8 mouse cellular contexts compared by ENCODE assay signal in genomic region chr19:41482909-41483444, GRCm38 (mm10). TPM values are rescaled to one million over a fixed set of nuclear protein-coding genes. Genes with fewer than 3 reads are reported as not detected.
DNase-seq lines count a peak whose midpoint lies in the region; ATAC-seq lines count a peak whose summit lies in the region.

No protein-coding gene starts in this region.

- peak; percentile 73 for ATAC-seq in embryonic facial prominence, embryonic 13.5 days (ENCODE audit: insufficient number of reproducible peaks, insufficient read depth, low FRiP score, low TSS enrichment, low read depth)
- ATAC-seq in kidney, embryonic 14.5 days (ENCODE audit: low FRiP score, low TSS enrichment): peak; percentile 82
- ATAC-seq in limb, embryonic 15.5 days (ENCODE audit: insufficient number of reproducible peaks, low FRiP score, low TSS enrichment, low read depth): peak; percentile 80
- ATAC-seq in midbrain, embryonic 16.5 days: peak; percentile 83

- H3K27me3 ChIP-seq in embryonic facial prominence, embryonic 13.5 days: no peaks in the 10 kb centered on the region
- no peaks in the 10 kb centered on the region for H3K27me3 ChIP-seq in heart, embryonic 10.5 days (ENCODE audit: insufficient read depth, poor library complexity, severe bottlenecking)
- no peaks in the 10 kb centered on the region for H3K27me3 ChIP-seq in kidney, embryonic 14.5 days (ENCODE audit: control insufficient read depth, insufficient read depth, low read length)
- no peaks in the 10 kb centered on the region for H3K27me3 ChIP-seq in limb, embryonic 15.5 days
- H3K27me3 ChIP-seq in midbrain, embryonic 16.5 days (ENCODE audit: control insufficient read depth, insufficient read depth, low read depth, low read length): no peaks in the 10 kb centered on the region

- H3K36me3 ChIP-seq in embryonic facial prominence, embryonic 13.5 days: no peaks in the 10 kb centered on the region
- H3K36me3 ChIP-seq in heart, embryonic 10.5 days: no peaks in the 10 kb centered on the region
- H3K36me3 ChIP-seq in kidney, embryonic 14.5 days (ENCODE audit: control insufficient read depth, insufficient read depth, low read length): no peaks in the 10 kb centered on the region
- H3K36me3 ChIP-seq in limb, embryonic 15.5 days: no peaks in the 10 kb centered on the region
- H3K36me3 ChIP-seq in midbrain, embryonic 16.5 days (ENCODE audit: control insufficient read depth, insufficient read depth, low read length): no peaks in the 10 kb centered on the region

- under 1% methylated on average over 75 of the region's 91 CpGs for WGBS in embryonic facial prominence, embryonic 13.5 days
- 3% methylated on average over 88 of the region's 91 CpGs for WGBS in heart, embryonic 10.5 days
- WGBS in kidney, embryonic 14.5 days: under 1% methylated on average over 49 of the region's 91 CpGs
- under 1% methylated on average over 75 of the region's 91 CpGs for WGBS in limb, embryonic 15.5 days
- under 1% methylated on average over 62 of the region's 91 CpGs for WGBS in midbrain, embryonic 16.5 days

- H3K27ac ChIP-seq in embryonic facial prominence, embryonic 13.5 days: peak overlapping the region; percentile 98
- H3K27ac ChIP-seq in heart, embryonic 10.5 days: peak overlapping the region; percentile 98
- peak overlapping the region; percentile 96 for H3K27ac ChIP-seq in kidney, embryonic 14.5 days (ENCODE audit: low read depth, low read length)
- peak overlapping the region; percentile 99 for H3K27ac ChIP-seq in limb, embryonic 15.5 days
- peak overlapping the region; percentile 98 for H3K27ac ChIP-seq in midbrain, embryonic 16.5 days (ENCODE audit: low read length)

- peak; percentile 72 for DNase-seq in A20 (ENCODE audit: low read depth, low spot score)
- DNase-seq in adrenal gland, postnatal 36 days: peak; percentile 70 to 87
- DNase-seq in heart, embryonic 10.5 days (ENCODE audit: low spot score): peak; percentile 84
- DNase-seq in spleen, postnatal 4 days (ENCODE audit: low spot score in 2 of 2): peak; percentile 76 to 88

- H3K9ac ChIP-seq in embryonic facial prominence, embryonic 13.5 days: peak overlapping the region; percentile 91
- H3K9ac ChIP-seq in kidney, embryonic 14.5 days (ENCODE audit: low read depth, low read length): peak overlapping the region; percentile 93
- H3K9ac ChIP-seq in limb, embryonic 15.5 days: peak overlapping the region; percentile 84
- H3K9ac ChIP-seq in midbrain, embryonic 16.5 days (ENCODE audit: low read depth, low read length): peak overlapping the region; percentile 94

- peaks cover 25% of the 10 kb centered on the region for H3K4me1 ChIP-seq in embryonic facial prominence, embryonic 13.5 days
- 0 out of 2 replicates have a peak, but pooled peaks cover 5% of the 10 kb centered on the region for H3K4me1 ChIP-seq in heart, embryonic 10.5 days
- peaks cover 23% of the 10 kb centered on the region for H3K4me1 ChIP-seq in kidney, embryonic 14.5 days (ENCODE audit: control insufficient read depth, insufficient read depth, low read length)
- peaks cover 18% of the 10 kb centered on the region for H3K4me1 ChIP-seq in limb, embryonic 15.5 days
- peaks cover 38% of the 10 kb centered on the region for H3K4me1 ChIP-seq in midbrain, embryonic 16.5 days (ENCODE audit: control insufficient read depth, insufficient read depth, low read length)

- peak overlapping the region; percentile 92 for H3K4me2 ChIP-seq in embryonic facial prominence, embryonic 13.5 days
- peak overlapping the region; percentile 83 for H3K4me2 ChIP-seq in kidney, embryonic 14.5 days (replicated peaks; ENCODE audit: low read depth, low read length)
- H3K4me2 ChIP-seq in limb, embryonic 15.5 days: peak overlapping the region; percentile 82
- H3K4me2 ChIP-seq in midbrain, embryonic 16.5 days (ENCODE audit: low read length): peak overlapping the region; percentile 78

- H3K9me3 ChIP-seq in embryonic facial prominence, embryonic 13.5 days: no peaks in the 10 kb centered on the region
- no peaks in the 10 kb centered on the region for H3K9me3 ChIP-seq in heart, embryonic 10.5 days
- no peaks in the 10 kb centered on the region for H3K9me3 ChIP-seq in kidney, embryonic 14.5 days (ENCODE audit: control insufficient read depth, low read length)
- H3K9me3 ChIP-seq in limb, embryonic 15.5 days: no peaks in the 10 kb centered on the region
- H3K9me3 ChIP-seq in midbrain, embryonic 16.5 days (replicated peaks; ENCODE audit: control insufficient read depth, low read length, poor library complexity, severe bottlenecking): no peaks in the 10 kb centered on the region

- H3K4me3 ChIP-seq in embryonic facial prominence, embryonic 13.5 days: peak overlapping the region; percentile 88
- peak overlapping the region; percentile 97 for H3K4me3 ChIP-seq in heart, embryonic 10.5 days
- H3K4me3 ChIP-seq in kidney, embryonic 14.5 days (ENCODE audit: low read length): peak overlapping the region; percentile 97
- H3K4me3 ChIP-seq in limb, embryonic 15.5 days: peak overlapping the region; percentile 91
- peak overlapping the region; percentile 99 for H3K4me3 ChIP-seq in midbrain, embryonic 16.5 days (ENCODE audit: low read depth, low read length)

RNA-seq across cellular contexts. Expression of gene Lcor, which starts 0.5 kb away (rescaled TPM):
- total RNA-seq in adrenal gland, postnatal 36 days (2021): 10 to 100 TPM; 15.7 to 16.6 TPM
- 9.4 and 12.0 TPM in 2 replicates for polyA plus RNA-seq in embryonic facial prominence, embryonic 13.5 days (2015; fragmentation: Nextera tagmentation; extraction: Ambion mirVana)
- polyA plus RNA-seq in heart, embryonic 10.5 days (2016; fragmentation: Nextera tagmentation; extraction: Ambion mirVana): 12.4 and 12.5 TPM in 2 replicates
- polyA plus RNA-seq in kidney, embryonic 14.5 days (2014; fragmentation: Nextera tagmentation; extraction: Ambion mirVana): 18.0 and 19.7 TPM in 2 replicates
- 8.2 and 8.7 TPM in 2 replicates for polyA plus RNA-seq in limb, embryonic 15.5 days (2015; fragmentation: Nextera tagmentation; extraction: Ambion mirVana)
- 13.9 and 20.7 TPM in 2 replicates for polyA plus RNA-seq in midbrain, embryonic 16.5 days (2015; fragmentation: Nextera tagmentation; extraction: Ambion mirVana)

Comparison
In these comparisons a context has a peak if more than half of its experiments do, and no peak if none do; other contexts are left out.
1. Peak in every context shown above with its lines: DNase-seq, ATAC-seq, H3K4me3 ChIP-seq and H3K27ac ChIP-seq.